Mouse (Mus musculus) MEL (cell line): ENCODE measurements around the gene Trir. TPM values are rescaled to one million over a fixed set of nuclear protein-coding genes. Genes with fewer than 3 reads are reported as not detected.
A peak's percentile ranks its signal among the peaks of the same experiment; 100 is the strongest.

Source experiments
- DNase-seq: peaks from one replicate; pipeline ENCODE4 v3.0.0; 2011; ENCODE audit warnings: low read depth, low spot score
- H3K27ac ChIP-seq: 2 replicates; pipeline ENCODE4 v1.5.1; 2012; ENCODE audit warnings: low read depth, mild to moderate bottlenecking, control low read depth, low read length, moderate library complexity; ENCODE audit not compliant: control insufficient read depth
- H3K27me3 ChIP-seq, 2 experiments: fragments of 150-350 bp in 1 of 2; sonication (generic) in 1 of 2; 2 replicates each; pipeline ENCODE4 v1.6.1; 2012; ENCODE audit warnings: low read length in 2 of 2, mild to moderate bottlenecking in 2 of 2, improper control_type of control experiment in 1 of 2, moderate library complexity in 1 of 2; ENCODE audit not compliant: insufficient read depth in 2 of 2, control insufficient read depth in 1 of 2
- H3K36me3 ChIP-seq, 2 experiments: 2 replicates each; pipeline ENCODE4 v1.6.1; 2012 to 2014; ENCODE audit warnings: low read length in 2 of 2, improper control_type of control experiment in 1 of 2, inconsistent platforms in 1 of 2, mild to moderate bottlenecking in 1 of 2; ENCODE audit not compliant: insufficient read depth in 2 of 2, control insufficient read depth in 1 of 2
- H3K4me1 ChIP-seq, 2 experiments: fragments of 150-350 bp in 1 of 2; sonication (generic) in 1 of 2; 2 replicates each; pipeline ENCODE4 v1.6.1; 2012; ENCODE audit warnings: low read length in 2 of 2, improper control_type of control experiment in 1 of 2, mild to moderate bottlenecking in 1 of 2; ENCODE audit not compliant: insufficient read depth in 2 of 2, control insufficient read depth in 1 of 2
- H3K4me3 ChIP-seq, 2 experiments: fragments of 150-350 bp in 1 of 2; sonication (generic) in 1 of 2; 2 replicates each; pipeline ENCODE4 v1.5.1; 2012; ENCODE audit warnings: low read depth in 2 of 2, low read length in 2 of 2, mild to moderate bottlenecking in 2 of 2, moderate library complexity in 2 of 2, control low read depth in 1 of 2, improper control_type of control experiment in 1 of 2; ENCODE audit not compliant: control insufficient read depth in 1 of 2, insufficient read depth in 1 of 2
- H3K79me2 ChIP-seq: 2 replicates; pipeline ENCODE4 v1.6.1; 2012; ENCODE audit warnings: mild to moderate bottlenecking, low read length, moderate library complexity; ENCODE audit not compliant: control insufficient read depth, poor library complexity, insufficient read depth
- H3K9ac ChIP-seq: 2 replicates; pipeline ENCODE4 v1.6.1; 2012; ENCODE audit warnings: low read depth, mild to moderate bottlenecking, control low read depth, low read length, moderate library complexity; ENCODE audit not compliant: control insufficient read depth, poor library complexity, severe bottlenecking
- H3K9me3 ChIP-seq: fragments of 150-350 bp; sonication (generic); replicated peaks from 2 replicates; pipeline ENCODE4 v1.6.1; 2012; ENCODE audit warnings: mild to moderate bottlenecking, low read length, improper control_type of control experiment, moderate library complexity; ENCODE audit not compliant: insufficient read depth
- BHLHE40 ChIP-seq: IDR thresholded peaks from 2 replicates; pipeline ENCODE4 v1.6.1; 2012; ENCODE audit warnings: low read depth, mild to moderate bottlenecking, inconsistent platforms, low read length, improper control_type of control experiment, borderline replicate concordance
- CHD1 ChIP-seq: IDR thresholded peaks from 2 replicates; pipeline ENCODE4 v1.6.1; 2012; ENCODE audit warnings: low read depth, mild to moderate bottlenecking, inconsistent platforms, low read length, improper control_type of control experiment
- CHD2 ChIP-seq: IDR thresholded peaks from 2 replicates; pipeline ENCODE4 v1.6.1; 2011; ENCODE audit warnings: low read length, improper control_type of control experiment
- CTCF ChIP-seq, 3 experiments: IDR thresholded peaks in 2 of 3; conservative IDR thresholded peaks in 1 of 3; 2 replicates each; pipeline ENCODE4 v1.5.1; 2011 to 2012; ENCODE audit warnings: low read length in 3 of 3, low read depth in 2 of 3, mild to moderate bottlenecking in 2 of 3, improper control_type of control experiment in 1 of 3, inconsistent platforms in 1 of 3, mixed read lengths in 1 of 3, moderate library complexity in 1 of 3; ENCODE audit not compliant: control insufficient read depth in 1 of 3, insufficient read depth in 1 of 3, poor library complexity in 1 of 3, severe bottlenecking in 1 of 3
- E2F4 ChIP-seq: IDR thresholded peaks from 2 replicates; pipeline ENCODE4 v1.6.1; 2011; ENCODE audit warnings: low read depth, low read length, improper control_type of control experiment, borderline replicate concordance
- ELF1 ChIP-seq: IDR thresholded peaks from 2 replicates; pipeline ENCODE4 v1.6.1; 2014; ENCODE audit warnings: low read depth, mild to moderate bottlenecking, inconsistent platforms, low read length, improper control_type of control experiment, moderate library complexity
- EP300 ChIP-seq, 2 experiments: IDR thresholded peaks; 2 replicates each; pipeline ENCODE4 v1.6.1; 2011; ENCODE audit warnings: improper control_type of control experiment in 2 of 2, low read length in 2 of 2, low read depth in 1 of 2, mild to moderate bottlenecking in 1 of 2
- GABPA ChIP-seq: IDR thresholded peaks from 2 replicates; pipeline ENCODE4 v1.6.1; 2012; ENCODE audit warnings: low read depth, mild to moderate bottlenecking, inconsistent platforms, low read length, improper control_type of control experiment, moderate library complexity
- KAT2A ChIP-seq: conservative IDR thresholded peaks from 2 replicates; pipeline ENCODE4 v1.6.1; 2012; ENCODE audit warnings: low read depth, low read length, improper control_type of control experiment, inconsistent platforms
- MAFK ChIP-seq: IDR thresholded peaks from 2 replicates; pipeline ENCODE4 v1.6.1; 2011; ENCODE audit warnings: low read depth, mild to moderate bottlenecking, low read length, improper control_type of control experiment, borderline replicate concordance
- MAX ChIP-seq: IDR thresholded peaks from 2 replicates; pipeline ENCODE4 v1.6.1; 2011; ENCODE audit warnings: low read length, improper control_type of control experiment
- MEF2A ChIP-seq: IDR thresholded peaks from 2 replicates; pipeline ENCODE4 v1.6.1; 2014; ENCODE audit warnings: low read depth, mild to moderate bottlenecking, inconsistent platforms, low read length, improper control_type of control experiment; ENCODE audit not compliant: poor library complexity, insufficient replicate concordance, severe bottlenecking; ENCODE audit errors: extremely low read depth
- MYB ChIP-seq: IDR thresholded peaks from 2 replicates; pipeline ENCODE4 v1.6.1; 2011; ENCODE audit warnings: mild to moderate bottlenecking, low read depth, low read length, improper control_type of control experiment
- NELFE ChIP-seq: IDR thresholded peaks from 2 replicates; pipeline ENCODE4 v1.6.1; 2011; ENCODE audit warnings: low read depth, low read length, improper control_type of control experiment
- POLR2A ChIP-seq, 2 experiments: IDR thresholded peaks; 2 replicates each; pipeline ENCODE4 v1.6.1; 2011 to 2012; ENCODE audit warnings: low read length in 2 of 2, mild to moderate bottlenecking in 2 of 2, control low read depth in 1 of 2, improper control_type of control experiment in 1 of 2, low read depth in 1 of 2, moderate library complexity in 1 of 2; ENCODE audit not compliant: control insufficient read depth in 1 of 2, insufficient read depth in 1 of 2, poor library complexity in 1 of 2
- POLR2AphosphoS2 ChIP-seq: IDR thresholded peaks from 2 replicates; pipeline ENCODE4 v1.6.1; 2011; ENCODE audit warnings: low read length, improper control_type of control experiment
- RAD21 ChIP-seq: IDR thresholded peaks from 2 replicates; pipeline ENCODE4 v1.6.1; 2011; ENCODE audit warnings: mild to moderate bottlenecking, low read depth, low read length, improper control_type of control experiment
- SIN3A ChIP-seq: IDR thresholded peaks from 2 replicates; pipeline ENCODE4 v1.6.1; 2012; ENCODE audit warnings: low read length, improper control_type of control experiment, inconsistent platforms
- SMC3 ChIP-seq: IDR thresholded peaks from 2 replicates; pipeline ENCODE4 v1.6.1; 2011; ENCODE audit warnings: low read depth, low read length, improper control_type of control experiment
- TAL1 ChIP-seq: IDR thresholded peaks from 2 replicates; pipeline ENCODE4 v1.6.1; 2012; ENCODE audit warnings: mild to moderate bottlenecking, inconsistent platforms, low read length, moderate library complexity, mixed read lengths
- TBP ChIP-seq: IDR thresholded peaks from 2 replicates; pipeline ENCODE4 v1.8.0; 2011; ENCODE audit warnings: low read depth, low read length, improper control_type of control experiment
- TCF12 ChIP-seq: IDR thresholded peaks from 2 replicates; pipeline ENCODE4 v1.6.1; 2014; ENCODE audit warnings: low read depth, mild to moderate bottlenecking, inconsistent platforms, low read length, improper control_type of control experiment, moderate library complexity
- UBTF ChIP-seq: IDR thresholded peaks from 2 replicates; pipeline ENCODE4 v1.6.1; 2012; ENCODE audit warnings: low read depth, mild to moderate bottlenecking, inconsistent platforms, low read length, improper control_type of control experiment, moderate library complexity, borderline replicate concordance; ENCODE audit not compliant: insufficient read depth
- USF2 ChIP-seq, 2 experiments: IDR thresholded peaks; 2 replicates each; pipeline ENCODE4 v1.6.1; 2011 to 2012; ENCODE audit warnings: improper control_type of control experiment in 2 of 2, low read length in 2 of 2, borderline replicate concordance in 1 of 2, inconsistent platforms in 1 of 2, low read depth in 1 of 2, mild to moderate bottlenecking in 1 of 2; ENCODE audit not compliant: insufficient read depth in 1 of 2
- ZC3H11A ChIP-seq: IDR thresholded peaks from 2 replicates; pipeline ENCODE4 v1.6.1; 2012; ENCODE audit warnings: low read depth, mild to moderate bottlenecking, inconsistent platforms, low read length, improper control_type of control experiment
- ZMIZ1 ChIP-seq: IDR thresholded peaks from 2 replicates; pipeline ENCODE4 v1.6.1; 2012; ENCODE audit warnings: low read depth, mild to moderate bottlenecking, inconsistent platforms, low read length, improper control_type of control experiment, moderate library complexity
- ZNF384 ChIP-seq: IDR thresholded peaks from 2 replicates; pipeline ENCODE4 v1.6.1; 2012; ENCODE audit warnings: low read depth, mild to moderate bottlenecking, inconsistent platforms, low read length, improper control_type of control experiment
- polyA plus RNA-seq, 2 experiments: library from polyadenylated mRNA; stranded (reverse) in 1 of 2; unstranded in 1 of 2; fragments of >175 nt in 1 of 2; fragments of >200 nt in 1 of 2; gene quantifications; 2 replicates each; pipeline versions ENCODE4 v1.2.1 to v1.2.4; 2012; ENCODE audit warnings: low replicate concordance in 2 of 2, low read depth in 1 of 2; ENCODE audit not compliant: insufficient read length in 2 of 2, insufficient read depth in 1 of 2, missing spikeins in 1 of 2
- total RNA-seq: library from RNA; depleted of rRNA; stranded (reverse); fragments of 300-350 nt; gene quantifications from 2 replicates; pipeline ENCODE4 v1.2.3, GENCODE M21; 2012

Trir gene
- total and polyA plus RNA-seq, 3 experiments, result 264 to 442 (median 283) TPM

DNA sequence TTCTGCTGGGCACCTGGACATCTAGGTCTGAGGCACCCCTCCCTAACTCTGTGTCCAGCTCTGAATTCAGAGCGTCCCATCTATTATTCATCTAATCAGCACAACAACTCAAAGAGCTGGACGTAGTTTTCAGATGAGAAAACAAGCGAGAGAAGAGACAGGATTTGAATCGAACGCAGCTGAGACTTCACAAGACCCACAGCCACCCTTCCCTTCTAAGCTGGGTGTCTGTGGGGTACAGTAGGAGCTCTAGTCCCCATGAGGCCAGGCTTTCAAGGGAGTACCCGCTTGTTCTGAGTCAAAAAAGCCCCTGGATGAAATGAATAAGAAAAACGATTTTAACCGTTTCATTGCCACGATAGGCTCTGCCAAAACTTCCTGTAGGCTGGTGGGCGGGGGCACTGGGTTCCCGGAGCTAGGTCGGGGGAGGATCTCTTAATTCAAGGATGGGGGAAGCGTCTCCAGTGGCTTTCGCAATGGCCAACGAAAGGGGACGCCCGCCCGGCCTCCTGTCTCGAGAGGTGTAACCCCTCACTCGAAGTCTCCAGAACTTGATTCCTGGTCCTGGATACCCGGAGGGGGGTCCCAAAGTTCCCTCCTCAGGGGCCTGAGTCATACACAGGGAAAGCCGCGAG is 41.5 kb upstream of the Trir start:
- H3K4me1 ChIP-seq, result peaks cover 11 to 61% of the 10 kb centered on the region in 2 experiments
- peak overlapping the region; percentile 61 to 65 for H3K4me3 ChIP-seq
- TF ChIP-seq MAFK (no peak), TBP (peak; percentile 59; the same call in 1 of the 2 replicates), BHLHE40 (0 out of 2 replicates have a peak, but pooled peaks have one; percentile 11)
- TF ChIP-seq, all 39 proteins: peak for 2

DNA sequence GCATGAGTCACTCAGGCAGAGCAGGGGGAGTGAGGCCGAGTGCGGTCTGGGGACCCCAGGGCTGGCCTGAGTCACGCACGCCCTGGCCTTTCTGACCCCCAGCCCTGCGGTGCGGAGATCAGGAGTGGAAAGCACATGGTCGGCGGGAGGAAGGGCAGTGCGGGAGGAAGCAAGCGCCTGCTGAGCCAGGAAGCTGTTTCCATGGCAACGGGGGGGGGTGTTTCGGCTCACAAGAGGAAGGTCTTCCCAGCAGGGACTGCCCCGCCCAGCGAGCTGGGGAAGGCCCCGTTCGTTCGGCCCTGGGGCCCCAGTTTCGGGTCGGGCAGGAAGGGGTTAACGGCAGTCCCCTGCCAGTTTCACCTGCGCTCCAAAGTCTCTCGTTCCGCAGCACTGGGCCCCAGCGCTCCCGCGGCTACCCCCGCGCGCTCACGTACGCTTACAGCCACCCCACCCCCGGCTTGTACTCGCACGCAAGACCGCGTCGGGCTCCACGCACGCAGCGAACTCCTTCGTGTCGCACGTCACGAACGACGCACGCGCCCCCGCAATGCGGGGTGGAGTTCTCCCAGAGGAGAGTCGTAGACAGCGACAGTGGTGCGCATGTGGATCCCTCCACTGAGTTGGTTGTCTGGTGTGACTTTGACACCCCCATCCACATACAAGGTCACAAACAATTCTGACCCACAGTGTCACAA is 40.8 kb upstream of the Trir start:
- peaks cover 0 to 50% of the 10 kb centered on the region in 2 experiments; a peak in 2 of 4 replicates for H3K36me3 ChIP-seq
- no peaks in the 10 kb centered on the region for H3K9me3 ChIP-seq
- H3K4me3 ChIP-seq, result peak overlapping the region; percentile 61 to 65
- H3K4me1 ChIP-seq, result peaks cover 11 to 58% of the 10 kb centered on the region in 2 experiments
- H3K9ac ChIP-seq, result peak overlapping the region; percentile 88
- H3K79me2 ChIP-seq, result peaks cover 6% of the 10 kb centered on the region; the same call in 1 of the 2 replicates
- no peaks in the 10 kb centered on the region for H3K27me3 ChIP-seq
- DNase-seq, result peak; percentile 96
- H3K27ac ChIP-seq, result peak overlapping the region; percentile 91
- no peak for TF ChIP-seq ZNF384
- peak; percentile 90 for TF ChIP-seq MAX
- no peak for TF ChIP-seq CHD1
- TF ChIP-seq CTCF (IDR thresholded peaks at IDR 0.05 in 2 of 3, conservative IDR thresholded peaks at IDR 0.05 in 1 of 3; ENCODE audit: control insufficient read depth in 1 of 3, insufficient read depth in 1 of 3, low read depth in 2 of 3, low read length in 3 of 3, poor library complexity in 1 of 3, severe bottlenecking in 1 of 3), result no peak
- TF ChIP-seq CHD2, result no peak
- peak; percentile 43; the same call in 1 of the 2 replicates for TF ChIP-seq ELF1
- peak; percentile 89 for TF ChIP-seq SIN3A
- TF ChIP-seq MEF2A, result 0 out of 2 replicates have a peak, but pooled peaks have one; percentile 26
- TF ChIP-seq TAL1, result no peak
- TF ChIP-seq NELFE, result peak; percentile 62
- TF ChIP-seq USF2 (IDR thresholded peaks at IDR 0.05; ENCODE audit: borderline replicate concordance in 1 of 2, insufficient read depth in 1 of 2, low read depth in 1 of 2, low read length in 2 of 2), result no peak
- peak; percentile 18 to 70 for TF ChIP-seq POLR2A (IDR thresholded peaks at IDR 0.05; ENCODE audit: control insufficient read depth in 1 of 2, insufficient read depth in 1 of 2, low read depth in 1 of 2, low read length in 2 of 2, poor library complexity in 1 of 2)
- no peak for TF ChIP-seq ZC3H11A
- no peak for TF ChIP-seq UBTF
- 0 out of 2 replicates have a peak, but pooled peaks have one; percentile 44 for TF ChIP-seq ZMIZ1
- TF ChIP-seq TBP, result no peak; the same call in 1 of the 2 replicates
- TF ChIP-seq EP300 (IDR thresholded peaks at IDR 0.05; ENCODE audit: low read depth in 1 of 2, low read length in 2 of 2), result peak; percentile 27 to 32; a peak in 2 of 4 replicates
- no peak for TF ChIP-seq E2F4
- TF ChIP-seq BHLHE40, result 0 out of 2 replicates have a peak, but pooled peaks have one; percentile 18
- TF ChIP-seq RAD21, result no peak
- no peak for TF ChIP-seq MYB
- no peak; the same call in 1 of the 2 replicates for TF ChIP-seq KAT2A
- 0 out of 2 replicates have a peak, but pooled peaks have one; percentile 21 for TF ChIP-seq TCF12
- no peak for TF ChIP-seq SMC3
- no peak for TF ChIP-seq GABPA
- peak; percentile 35; the same call in 1 of the 2 replicates for TF ChIP-seq POLR2AphosphoS2

More for the DNA sequence above, 41.5 kb upstream of the Trir start:
- H3K36me3 ChIP-seq, result peaks cover 0 to 50% of the 10 kb centered on the region in 2 experiments; a peak in 2 of 4 replicates
- no peaks in the 10 kb centered on the region for H3K9me3 ChIP-seq
- peaks cover 6% of the 10 kb centered on the region; the same call in 1 of the 2 replicates for H3K79me2 ChIP-seq
- peak; percentile 70 for DNase-seq
- peak overlapping the region; percentile 91 for H3K27ac ChIP-seq
- no peaks in the 10 kb centered on the region for H3K27me3 ChIP-seq
- H3K9ac ChIP-seq, result peak overlapping the region; percentile 88
